Mouse (Mus musculus) B cell, adult (primary cell): ENCODE measurements around the gene Ncapg2. TPM values are rescaled to one million over a fixed set of nuclear protein-coding genes. Genes with fewer than 3 reads are reported as not detected.

Source experiments
- total RNA-seq: library from RNA; stranded (reverse); gene quantifications from 4 replicates; pipeline ENCODE4 v1.2.4, GENCODE M21; 2023; ENCODE audit not compliant: inconsistent age

Ncapg2 gene
- total RNA-seq, result 8.1 to 10.0 TPM (median 9.4 TPM) in 4 replicates

GRCm38 (mm10) chr12:116405045-116405835 is at the start of gene Ncapg2:
TSS of gene Ncapg2 (plus strand) at chr12:116405402.

DNA sequence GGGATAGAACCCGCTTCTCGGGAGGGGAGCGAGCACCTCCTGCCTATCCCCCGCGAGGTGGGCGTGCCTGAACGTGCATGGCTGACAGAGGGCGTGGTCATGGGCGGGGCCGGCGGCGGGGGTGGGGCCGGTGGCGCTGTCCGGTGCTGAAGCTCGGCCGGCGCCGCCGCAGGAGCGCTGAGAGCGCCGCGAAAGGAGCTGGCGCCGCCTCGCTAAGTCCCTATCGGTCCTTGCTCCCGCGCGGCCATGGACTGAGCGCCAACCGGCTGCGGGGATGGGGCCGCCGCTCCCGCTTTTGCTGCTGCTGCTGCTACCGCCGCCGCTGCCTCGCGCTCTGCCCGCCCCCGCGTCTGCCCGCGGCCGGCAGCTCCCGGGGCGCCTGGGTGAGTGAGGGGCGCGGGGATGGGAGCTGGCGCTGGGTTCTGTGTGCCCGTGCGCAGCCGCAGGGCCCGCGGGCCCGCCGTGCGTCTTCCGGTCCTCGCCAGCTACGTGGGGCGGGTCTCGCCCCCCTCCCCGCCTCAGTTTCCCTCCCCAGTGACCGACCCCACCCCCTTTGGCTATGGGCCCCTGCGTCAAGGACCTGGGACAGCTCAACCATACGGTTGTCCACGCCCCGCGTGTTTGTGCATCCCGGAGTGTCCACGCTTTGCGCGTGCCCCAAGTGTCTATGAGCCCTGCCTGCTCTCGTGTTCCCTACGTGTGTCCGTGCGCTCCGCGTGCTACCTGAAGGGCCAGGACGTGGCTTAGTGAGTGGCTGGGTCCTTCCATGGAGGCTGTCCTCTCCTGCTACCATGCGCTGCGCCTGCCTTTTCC is 80.6 kb downstream of the Ncapg2 start, which contains the start of gene Ptprn2:
Gene Ptprn2, plus strand, starts transcription at position 130 of the 813 bp plus-strand sequence.

Other genes starting within 250 kb of the Ncapg2 start
- 1.3 to 2.7 TPM (median 2.2 TPM) in 4 replicates for gene Wdr60, start 142.4 kb upstream of the Ncapg2 start, total RNA-seq
- gene Gm11027, start 130.0 kb upstream of the Ncapg2 start, total RNA-seq, result not detected in 4 replicates
- gene Esyt2, start 124.2 kb upstream of the Ncapg2 start, total RNA-seq, result 67.2 to 80.9 TPM (median 70.9 TPM) in 4 replicates
- gene Ptprn2, start 80.3 kb downstream of the Ncapg2 start, total RNA-seq, result not detected in 4 replicates